Mouse (Mus musculus): Measurements from ENCODE around the gene Arf5.

- TF ChIP-seq CTCF (conservative IDR thresholded peaks at IDR 0.05; ENCODE audit: low read length) (no peak; the same call in 1 of the 2 replicates), POU5F1 (IDR thresholded peaks at IDR 0.05; ENCODE audit: borderline replicate concordance, low read length) (no peak)
These were observed 27.1 kb downstream of the Arf5 start for GRCm38 (mm10) chr6:28450481-28450880.
